Mouse (Mus musculus) erythroblast, embryonic 14.5 days (primary cell): ENCODE measurements around the gene Gm21425. TPM values are rescaled to one million over a fixed set of nuclear protein-coding genes. Genes with fewer than 3 reads are reported as not detected.
"Not testable (repeated sequence)": the region's sequence is repeated elsewhere in the genome, so short reads cannot be mapped to it uniquely, and the experiment has no call there.

Source experiments
- H3K27me3 ChIP-seq: 2 replicates; pipeline ENCODE4 v1.6.1; 2012; ENCODE audit warnings: inconsistent platforms; ENCODE audit not compliant: control insufficient read depth
- H3K36me3 ChIP-seq: 2 replicates; pipeline ENCODE4 v1.6.1; 2012; ENCODE audit warnings: mild to moderate bottlenecking, inconsistent platforms; ENCODE audit not compliant: control insufficient read depth
- H3K4me1 ChIP-seq: 2 replicates; pipeline ENCODE4 v1.6.1; 2012; ENCODE audit warnings: inconsistent platforms; ENCODE audit not compliant: control insufficient read depth
- H3K4me3 ChIP-seq: replicated peaks from 2 replicates; pipeline ENCODE3; 2012; ENCODE audit warnings: moderate library complexity, mild to moderate bottlenecking, inconsistent platforms
- H3K9me3 ChIP-seq: 2 replicates; pipeline ENCODE4 v1.6.1; 2012; ENCODE audit warnings: low read length, inconsistent platforms, mixed read lengths; ENCODE audit not compliant: control insufficient read depth
- polyA plus RNA-seq: library from polyadenylated mRNA; stranded (reverse); fragments of >175 nt; gene quantifications from 2 replicates; pipeline ENCODE4 v1.2.3, GENCODE M21; 2012

The Gm21425 gene
- polyA plus RNA-seq = not detected in 2 replicates

DNA sequence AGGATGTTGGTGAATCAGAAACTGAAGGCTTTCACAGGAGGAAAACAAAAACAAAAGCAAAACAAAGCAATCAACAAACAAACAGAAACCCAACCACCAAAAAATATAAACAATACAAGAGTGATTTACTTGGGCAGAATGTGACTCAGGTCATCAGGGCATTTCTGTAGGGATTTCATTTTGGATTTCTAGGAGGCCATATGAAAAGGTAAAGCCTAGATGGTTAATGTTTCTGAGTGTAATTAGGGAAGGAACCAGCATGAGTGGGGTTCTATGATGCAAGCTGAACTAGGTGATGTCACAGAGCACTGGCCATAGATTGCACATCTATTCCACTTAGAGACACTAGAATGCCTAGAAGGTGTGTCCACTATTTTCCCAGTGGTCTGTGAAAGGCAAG, at the start of gene Gm21425:
Gm21425 (plus strand) TSS at position 301 of the 400 bp plus-strand sequence.
- not testable (repeated sequence) for H3K27me3 ChIP-seq, H3K36me3 ChIP-seq, H3K4me1 ChIP-seq, H3K4me3 ChIP-seq, H3K9me3 ChIP-seq

DNA sequence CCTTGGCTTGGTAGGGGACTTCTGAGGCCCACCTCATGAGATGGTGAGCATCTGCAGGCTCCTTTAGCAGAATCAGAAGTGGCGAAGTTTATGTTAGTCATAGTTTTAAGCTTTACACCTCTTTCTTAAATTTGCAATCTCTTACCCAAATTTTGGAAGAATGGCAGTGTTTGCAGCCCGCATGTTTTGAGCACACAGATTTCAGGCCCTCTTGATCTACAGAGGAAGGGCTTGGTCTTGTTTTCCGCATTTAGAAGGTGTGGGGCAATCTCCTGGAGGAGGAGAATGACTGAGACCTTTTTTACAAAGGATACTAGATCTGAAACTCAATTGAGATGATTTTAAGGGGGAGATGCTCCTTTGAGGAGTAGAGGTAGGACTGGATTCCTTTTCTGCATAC, 28.4 kb upstream of the Gm21425 start, which contains the start of gene Gm21891:
Gm21891 (minus strand) TSS at position 101 of the 400 bp plus-strand sequence.
- H3K4me1 ChIP-seq, H3K4me3 ChIP-seq, H3K36me3 ChIP-seq, H3K27me3 ChIP-seq, H3K9me3 ChIP-seq: not testable (repeated sequence)

Other genes with a start within 250 kb of the Gm21425 start
- gene Gm20807, start 119.1 kb upstream of the Gm21425 start, polyA plus RNA-seq = not detected in 2 replicates
- gene Gm21891, start 28.5 kb upstream of the Gm21425 start, polyA plus RNA-seq = not detected in 2 replicates
- gene Gm21828, start 62.0 kb downstream of the Gm21425 start, polyA plus RNA-seq = not detected in 2 replicates
- gene Gm21440, start 90.4 kb downstream of the Gm21425 start, polyA plus RNA-seq = not detected in 2 replicates
- not detected in 2 replicates for gene Gm21454, start 90.5 kb downstream of the Gm21425 start, polyA plus RNA-seq
- gene Gm21725, start 187.1 kb downstream of the Gm21425 start, polyA plus RNA-seq = not detected in 2 replicates